Mouse (Mus musculus) fat pad, adult 2 months (tissue): Measurements from ENCODE around the gene Kcnmb1.

ENCODE experiments used
- DNase-seq: peaks from one replicate; pipeline ENCODE4 v3.0.0-alpha.2; 2011; ENCODE audit warnings: low read depth, low spot score; ENCODE audit errors: extremely low read depth

Kcnmb1 gene

DNA sequence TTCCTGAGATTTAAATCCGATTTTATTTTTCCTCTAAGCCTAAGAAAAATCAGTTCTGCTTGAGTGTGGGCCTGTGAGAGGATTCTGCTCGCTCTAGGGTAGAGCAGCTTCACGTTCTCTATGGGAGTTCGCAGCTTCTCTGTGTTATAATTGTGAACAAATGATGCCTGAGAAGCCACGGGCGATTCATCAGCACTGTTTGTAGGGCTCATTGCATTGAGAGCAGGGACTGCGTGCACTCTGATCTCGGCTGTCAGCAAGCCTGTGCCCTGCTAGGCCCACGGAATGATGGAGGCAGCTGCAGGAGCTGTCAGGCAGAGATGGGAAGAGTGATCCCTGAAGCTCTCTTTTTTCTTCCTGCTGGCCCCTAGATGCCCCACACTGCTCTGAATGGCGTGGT lies 35.4 kb downstream of the Kcnmb1 start:
- no peak for DNase-seq

DNA sequence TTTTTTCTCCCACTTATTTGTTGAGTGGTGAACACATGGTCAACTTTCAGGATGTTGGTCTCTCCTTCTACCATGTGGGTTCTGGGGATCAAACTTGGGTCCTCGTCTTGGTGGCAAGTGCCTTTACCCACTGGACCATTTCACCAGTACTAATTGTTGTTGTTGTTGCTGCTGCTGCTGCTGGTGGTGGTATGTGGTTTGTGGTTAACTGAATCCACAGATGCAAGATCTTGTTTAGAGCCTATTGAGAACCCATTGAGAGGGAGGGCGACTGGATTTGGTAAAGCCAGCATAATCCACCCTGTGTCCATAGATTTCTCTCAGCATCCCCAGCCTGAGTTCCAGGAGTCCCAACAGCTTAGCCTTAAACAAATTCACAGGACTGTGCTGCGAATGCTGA lies 37.6 kb downstream of the Kcnmb1 start:
- DNase-seq, result no peak

DNA sequence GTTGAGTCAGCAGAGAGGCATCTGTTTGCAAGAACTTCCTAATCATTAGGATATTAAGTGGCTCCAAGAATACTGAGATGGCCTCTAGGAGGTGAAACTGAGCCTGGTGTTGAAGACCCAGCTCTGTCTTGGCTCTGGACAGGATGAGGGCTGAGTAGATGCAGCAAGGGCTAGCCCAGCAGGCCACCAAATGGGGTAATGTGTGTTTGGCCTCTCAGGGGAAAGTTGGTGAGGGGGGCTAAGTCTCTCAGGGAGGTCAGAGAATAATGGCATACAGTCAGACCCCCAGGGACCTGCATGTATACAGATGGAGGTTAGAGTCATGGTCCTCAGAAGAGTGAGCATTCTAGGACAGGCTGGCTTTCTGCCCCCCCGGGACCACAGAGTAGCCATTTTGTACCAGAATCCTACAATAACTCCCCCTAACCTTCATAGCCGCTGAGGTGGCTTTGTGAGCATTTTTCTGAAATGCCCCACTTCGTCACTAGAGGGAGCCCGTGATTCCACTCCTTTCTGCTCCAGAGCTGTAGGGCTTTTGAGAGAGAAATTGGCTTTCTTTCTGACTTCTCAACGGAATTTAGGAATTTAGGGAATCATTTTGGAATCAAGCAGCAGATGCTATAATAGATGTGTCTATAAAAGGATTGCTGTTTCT lies 39.3 kb downstream of the Kcnmb1 start:
- no peak for DNase-seq

DNA sequence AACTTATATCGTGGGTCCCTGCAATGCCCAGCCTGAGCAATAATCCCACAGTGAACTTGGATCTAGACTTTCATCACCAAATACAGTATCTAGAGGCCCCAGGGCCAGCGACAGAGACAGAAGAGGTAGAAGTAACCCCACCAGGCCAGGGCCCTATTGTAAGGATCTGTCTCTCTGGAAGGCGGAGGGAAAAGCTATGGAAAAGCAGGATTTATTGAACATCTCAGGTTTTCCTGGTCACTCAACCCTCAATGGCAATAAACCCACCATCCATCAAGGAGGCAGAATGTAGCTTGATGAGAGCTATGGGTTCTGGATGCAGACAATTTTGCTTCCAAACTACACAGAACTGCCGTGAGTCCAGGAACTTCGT lies 39.8 kb downstream of the Kcnmb1 start:
- no peak for DNase-seq

DNA sequence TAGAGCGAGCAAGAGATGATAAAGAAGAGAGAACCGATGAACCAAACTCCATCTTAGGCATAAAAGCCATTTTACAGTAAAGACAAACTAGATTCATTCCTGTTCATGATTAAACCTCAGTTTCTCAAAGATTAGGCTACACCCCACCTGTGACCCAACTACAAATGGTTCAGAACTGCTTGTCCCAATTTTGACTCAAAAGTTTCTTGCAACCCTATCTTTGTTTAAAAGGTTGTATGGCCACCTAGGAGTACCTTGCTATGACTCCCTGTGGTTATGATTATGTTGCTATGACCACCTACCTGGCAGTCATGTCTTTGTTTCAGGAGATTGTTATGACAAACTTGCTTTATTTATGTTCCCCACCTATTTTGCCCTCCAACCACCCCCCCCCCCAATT lies 44.8 kb downstream of the Kcnmb1 start:
- DNase-seq, result no peak

DNA sequence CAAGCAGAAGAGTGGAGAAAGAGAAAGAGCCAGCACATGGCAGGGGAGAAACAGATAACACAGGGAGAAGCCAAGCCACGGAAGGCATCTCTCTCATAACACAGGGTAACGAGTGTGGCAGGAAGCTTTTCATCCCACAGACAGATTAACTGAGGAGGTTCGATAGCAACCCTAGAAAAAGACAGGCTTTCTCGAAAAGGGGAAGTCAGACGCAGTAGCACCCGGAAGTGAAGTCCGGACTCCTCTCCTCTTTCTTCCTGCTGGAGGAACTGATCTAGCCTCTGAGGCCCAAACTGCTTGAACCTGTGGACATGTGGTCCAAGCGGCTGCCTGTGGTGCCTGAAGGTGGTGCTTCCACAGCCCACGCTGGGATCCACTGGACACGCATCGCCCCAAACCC lies 45.4 kb downstream of the Kcnmb1 start:
- DNase-seq, result no peak

DNA sequence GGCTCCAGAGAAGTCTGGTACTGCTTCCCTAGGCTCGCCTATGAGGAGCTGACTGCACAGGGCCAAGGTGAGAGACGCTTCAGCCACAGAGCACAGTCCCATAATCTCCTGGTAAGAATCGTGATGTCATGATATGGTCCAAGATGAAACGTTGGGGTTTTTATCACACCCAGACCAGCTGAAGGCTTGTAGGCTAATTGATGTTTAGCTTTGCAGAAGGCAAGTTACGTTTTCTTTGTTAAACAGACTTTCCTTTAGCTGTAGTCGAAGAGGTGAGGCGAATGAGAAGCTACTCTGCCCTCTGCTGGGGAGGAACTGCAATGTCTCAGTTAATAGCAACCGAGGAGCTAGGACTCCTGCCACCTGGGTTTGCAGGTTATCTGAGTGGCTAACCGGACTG lies 45.9 kb downstream of the Kcnmb1 start:
- DNase-seq, result no peak

DNA sequence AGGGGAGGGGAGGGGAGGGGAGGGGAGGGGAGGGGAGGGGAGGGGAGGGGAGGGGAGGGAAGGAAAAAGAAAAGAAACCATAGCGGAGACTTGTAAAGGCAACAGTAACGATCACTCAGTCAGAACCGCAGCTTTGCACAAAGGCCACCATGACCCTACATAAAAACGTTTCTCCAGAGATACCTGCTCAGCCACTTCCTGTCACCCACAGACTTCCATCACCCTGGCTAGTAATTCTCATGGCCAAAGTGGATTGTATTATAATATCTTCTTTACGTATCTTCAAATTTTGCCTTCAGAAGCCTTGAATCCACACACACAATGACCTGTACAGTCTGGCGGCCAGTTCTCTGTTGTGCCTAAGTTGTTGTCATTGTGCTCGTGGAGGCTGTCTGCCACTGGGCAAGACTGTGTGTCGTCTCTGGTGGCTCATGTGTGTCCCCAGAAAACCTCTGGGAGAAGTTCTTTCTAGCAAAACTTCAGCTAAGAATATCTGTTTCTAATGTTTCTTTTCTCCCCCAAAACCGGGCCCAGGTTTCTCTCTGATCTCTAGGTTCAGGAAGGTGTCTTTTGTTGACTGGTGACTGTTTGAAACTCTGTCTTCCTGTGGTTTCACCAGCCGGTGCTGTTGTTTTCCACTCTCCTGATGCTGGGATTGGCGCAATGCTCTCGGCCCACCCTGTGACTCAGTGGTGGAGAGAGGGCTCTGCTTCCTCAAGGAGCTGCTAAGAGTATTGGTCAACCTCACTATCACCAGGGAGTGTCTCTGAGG lies 46.7 kb downstream of the Kcnmb1 start:
- no peak for DNase-seq

DNA sequence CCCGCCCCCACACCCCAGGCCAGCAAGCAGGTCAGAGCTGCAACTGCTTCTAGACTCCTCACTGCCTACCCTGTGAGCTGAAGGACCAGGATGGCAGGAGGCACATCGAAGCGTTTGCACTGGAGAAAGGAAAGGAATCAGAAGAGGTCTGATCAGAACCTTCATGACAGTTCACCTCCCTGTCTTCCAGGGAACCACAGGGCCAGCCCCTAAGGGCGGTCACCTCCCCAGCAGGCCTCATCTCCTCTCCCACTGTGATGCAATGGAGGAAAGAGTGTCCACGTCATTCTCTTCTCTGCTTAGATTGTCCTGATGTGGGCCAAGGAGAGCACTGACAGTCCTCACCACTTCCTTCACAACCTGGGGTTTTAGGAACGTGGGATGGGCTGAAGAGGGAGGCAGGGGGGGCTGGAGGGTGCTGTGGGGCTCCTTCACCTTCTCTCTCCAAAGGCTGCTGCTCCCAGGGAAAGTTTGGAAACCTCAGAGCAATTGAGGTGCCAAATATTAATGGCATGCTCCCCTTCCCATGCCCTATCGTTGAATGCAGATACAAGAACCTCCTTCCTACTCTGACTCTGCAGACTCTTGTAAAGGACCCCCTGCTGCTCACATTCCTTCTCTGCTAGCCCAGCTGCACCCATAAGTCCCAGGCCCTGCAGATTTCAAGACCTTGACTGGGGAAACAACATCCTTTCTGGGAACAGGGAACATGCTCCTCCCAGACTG lies 47.5 kb downstream of the Kcnmb1 start:
- DNase-seq, result no peak

DNA sequence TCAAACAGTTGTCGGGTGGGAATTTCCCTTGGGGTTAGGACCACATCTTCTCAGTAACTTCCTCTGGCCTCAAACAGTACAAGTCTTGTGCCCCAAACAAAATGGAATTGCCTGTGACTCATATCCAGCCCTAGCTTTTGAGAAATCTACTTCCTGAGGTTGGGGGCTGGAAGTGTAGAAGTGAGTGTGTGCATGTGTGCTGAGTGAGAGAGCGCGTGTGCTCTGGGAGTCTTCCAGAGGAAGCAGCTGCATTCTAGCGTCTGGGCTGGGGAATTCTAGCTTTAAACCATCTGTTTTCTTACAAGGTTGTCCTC lies 48.0 kb downstream of the Kcnmb1 start:
- DNase-seq, result no peak

DNA sequence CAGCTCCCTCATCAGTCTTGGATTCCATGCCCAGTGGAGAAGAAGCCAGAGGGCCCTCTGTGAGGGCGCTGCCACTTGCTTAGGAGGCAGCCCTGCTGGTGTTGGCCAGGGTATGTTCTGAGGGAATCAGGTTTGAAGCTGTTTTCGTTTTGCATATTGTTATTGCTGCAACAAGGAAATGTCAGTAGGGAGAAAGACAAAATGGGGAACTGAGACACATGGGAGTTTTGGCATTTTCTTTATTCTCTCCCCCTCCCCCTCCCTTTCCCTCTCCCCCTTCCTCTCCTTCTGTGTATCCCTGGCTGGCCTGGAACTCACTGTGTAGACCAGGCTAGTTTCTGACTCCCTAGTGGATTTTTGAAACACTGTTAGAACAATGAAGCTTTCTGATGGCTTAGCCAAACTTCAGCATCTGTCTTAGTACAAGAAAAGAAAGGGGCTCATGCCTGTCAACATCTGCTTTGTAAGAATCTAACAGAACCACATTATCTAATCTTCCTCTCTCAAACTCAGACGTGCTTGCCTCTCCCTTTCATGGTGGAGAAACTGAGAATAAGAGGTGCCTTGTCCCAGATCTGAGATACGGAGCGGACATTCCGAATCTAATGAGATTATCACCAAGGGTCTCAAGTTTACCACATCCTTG lies 49.3 kb downstream of the Kcnmb1 start:
- no peak for DNase-seq
